Mouse (Mus musculus): ENCODE data around the gene Gm6351. TPM values are rescaled to one million over a fixed set of nuclear protein-coding genes. Genes with fewer than 3 reads are reported as not detected.

The Gm6351 gene
- polyA plus RNA-seq (2017; shearing (Covaris generic)): 1.2 TPM

DNA sequence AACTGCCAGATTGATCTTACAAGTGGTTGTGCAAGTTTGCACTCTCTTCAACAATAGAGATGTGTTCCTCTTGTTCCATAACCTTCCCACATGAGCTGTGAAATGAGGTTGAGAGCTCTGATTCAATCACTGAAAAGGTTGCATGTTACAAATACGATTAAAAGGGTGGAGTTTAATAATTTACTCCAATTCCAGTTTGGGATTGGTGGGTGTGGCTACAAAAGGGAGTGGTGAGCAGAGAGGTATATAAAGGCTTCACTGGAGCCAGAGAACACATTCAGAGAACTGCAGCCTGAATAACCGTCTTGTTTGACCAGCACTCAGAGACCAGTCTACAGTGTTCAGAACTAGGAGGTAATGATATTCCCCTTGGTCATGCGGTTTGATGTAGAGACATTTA lies at the start of gene Gm6351:
TSS of gene Gm6351 (plus strand) at position 301 of the 400 bp plus-strand sequence.

DNA sequence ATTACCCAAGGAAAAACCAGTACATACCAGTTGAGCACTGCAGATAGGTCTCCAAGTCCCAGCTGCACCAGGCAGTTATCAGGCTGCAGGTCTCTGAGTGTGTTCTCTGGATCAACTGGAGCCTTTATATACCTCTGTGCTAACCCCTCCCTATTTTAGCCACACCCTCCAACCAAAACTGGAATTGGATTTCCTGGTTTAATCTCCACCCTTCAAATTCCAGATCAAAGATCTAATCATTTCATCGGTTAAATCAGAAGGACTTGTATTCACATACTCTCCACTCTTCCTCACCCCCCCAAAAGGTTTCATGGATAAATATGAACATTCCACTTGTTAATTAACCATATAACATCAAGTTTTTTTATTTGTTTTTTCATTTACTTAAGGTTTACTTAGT lies 5.7 kb upstream of the Gm6351 start, which contains the start of gene BC061212:
TSS of gene BC061212 (minus strand) at position 101 of the 400 bp plus-strand sequence.

Other genes with a start within 250 kb of the Gm6351 start
- gene Gm7792, start 232.6 kb upstream of the Gm6351 start, polyA plus RNA-seq (2017; shearing (Covaris generic)): not detected
- gene Gm16429, start 147.3 kb upstream of the Gm6351 start, polyA plus RNA-seq (2017; shearing (Covaris generic)): not detected
- not detected for gene BC061212, start 5.8 kb upstream of the Gm6351 start, polyA plus RNA-seq (2017; shearing (Covaris generic))
- not detected for gene Gm3106, start 141.6 kb downstream of the Gm6351 start, polyA plus RNA-seq (2017; shearing (Covaris generic))
- gene A430089I19Rik, start 230.4 kb downstream of the Gm6351 start, polyA plus RNA-seq (2017; shearing (Covaris generic)): not detected
- gene Gm6502, start 238.1 kb downstream of the Gm6351 start, polyA plus RNA-seq (2017; shearing (Covaris generic)): 0.60 TPM

All from effector memory CD4-positive, alpha-beta T cell, adult 7 months (primary cell).